Mouse (Mus musculus) Muller cell, postnatal 12 days (primary cell): ENCODE measurements around the gene Trub2.

Experiments used
- DNase-seq: peaks from one replicate; pipeline ENCODE4 v3.0.0-alpha.2; 2015; ENCODE audit errors: inconsistent ontology term

The Trub2 gene

GRCm38 (mm10) chr2:29724664-29725365 lies 63.5 kb downstream of the Trub2 start:
- DNase-seq, result no peak

GRCm38 (mm10) chr2:29723132-29723531 lies 65.2 kb downstream of the Trub2 start:
- DNase-seq, result no peak

- no peak for DNase-seq
Measured at GRCm38 (mm10) chr2:29718581-29718980, 69.7 kb downstream of the Trub2 start.

GRCm38 (mm10) chr2:29716691-29717090 lies 71.6 kb downstream of the Trub2 start:
- DNase-seq, result peak; percentile 99

GRCm38 (mm10) chr2:29716143-29716542 lies 72.2 kb downstream of the Trub2 start:
- no peak for DNase-seq

- no peak for DNase-seq
Measured at GRCm38 (mm10) chr2:29714127-29714526, 74.2 kb downstream of the Trub2 start.

- no peak for DNase-seq
Measured at GRCm38 (mm10) chr2:29713501-29713900, 74.8 kb downstream of the Trub2 start.

GRCm38 (mm10) chr2:29711877-29712276 lies 76.4 kb downstream of the Trub2 start:
- no peak for DNase-seq
